Mouse (Mus musculus) urinary bladder, adult 2 months (tissue): ENCODE measurements around the gene Tango6. TPM values are rescaled to one million over a fixed set of nuclear protein-coding genes. Genes with fewer than 3 reads are reported as not detected.

Source experiments
- DNase-seq: peaks from one replicate; pipeline ENCODE4 v3.0.0; 2022; ENCODE audit warnings: low spot score
- polyA plus RNA-seq: library from polyadenylated mRNA; depleted of rRNA; stranded (reverse); fragments of >200 nt; gene quantifications from 2 replicates; pipeline ENCODE4 v1.2.3, GENCODE M21; 2012

Gene Tango6
- polyA plus RNA-seq, 1 experiment: 4.4 TPM

DNA sequence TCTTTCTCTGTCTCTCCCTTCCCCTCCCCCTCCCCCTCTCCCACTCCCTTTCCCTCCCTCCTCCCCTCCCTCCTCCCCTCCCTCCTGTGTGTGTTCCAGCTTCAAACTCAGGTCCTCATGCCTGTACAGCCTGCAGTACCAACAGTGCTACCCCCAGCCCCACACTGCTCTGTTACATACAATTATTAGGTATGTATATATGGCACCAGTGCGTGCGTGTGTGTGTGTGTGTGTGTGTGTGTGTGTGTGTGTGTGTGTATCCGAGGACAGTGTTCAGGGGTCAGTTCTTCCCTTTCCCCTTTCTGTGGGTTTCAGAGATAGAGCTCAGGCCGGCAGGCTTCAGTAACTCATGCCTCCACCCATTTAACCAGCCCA lies 134.3 kb downstream of the Tango6 start:
- no peak for DNase-seq

DNA sequence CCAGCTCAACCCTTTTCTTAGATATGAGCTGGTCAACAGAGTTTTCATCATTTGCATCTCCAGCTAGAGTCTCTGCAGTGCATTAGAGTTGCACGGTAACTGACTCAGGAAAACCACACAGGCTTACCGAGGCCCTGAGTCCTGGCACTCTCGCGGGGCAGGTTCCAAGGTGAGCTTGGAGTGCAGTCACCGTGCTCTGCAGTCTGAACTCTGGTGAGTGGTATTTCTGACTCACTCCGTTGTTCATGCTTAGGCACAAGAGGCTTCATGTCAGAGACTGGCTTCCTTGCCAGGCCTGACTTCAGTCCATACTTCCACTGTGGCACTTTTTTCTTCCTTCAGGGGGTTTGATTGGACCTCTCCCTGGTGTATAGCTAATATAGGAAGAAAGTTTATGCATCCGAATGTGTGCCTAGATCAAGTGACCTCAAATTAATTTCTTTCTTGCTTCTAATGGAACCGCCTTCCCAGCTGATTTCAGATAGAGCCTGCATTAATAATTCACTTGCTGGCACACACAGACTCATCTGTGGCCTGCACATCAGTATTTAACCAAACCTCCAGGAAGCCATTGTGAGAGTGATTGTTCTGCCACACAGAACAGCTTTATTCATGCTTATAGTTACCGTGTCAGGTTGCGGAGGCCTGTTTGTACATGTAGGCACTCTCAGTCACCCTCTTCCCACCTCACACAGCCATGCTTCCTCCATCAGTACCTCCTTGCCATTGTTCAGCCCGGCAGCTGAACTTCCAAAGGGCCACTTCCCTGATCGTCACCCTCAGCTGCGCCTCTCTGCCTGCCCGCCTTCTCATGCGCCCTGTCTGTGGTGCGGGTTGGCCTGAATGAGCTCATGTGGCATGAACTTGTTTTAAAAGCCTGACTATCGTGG lies 136.0 kb downstream of the Tango6 start:
- DNase-seq: no peak

DNA sequence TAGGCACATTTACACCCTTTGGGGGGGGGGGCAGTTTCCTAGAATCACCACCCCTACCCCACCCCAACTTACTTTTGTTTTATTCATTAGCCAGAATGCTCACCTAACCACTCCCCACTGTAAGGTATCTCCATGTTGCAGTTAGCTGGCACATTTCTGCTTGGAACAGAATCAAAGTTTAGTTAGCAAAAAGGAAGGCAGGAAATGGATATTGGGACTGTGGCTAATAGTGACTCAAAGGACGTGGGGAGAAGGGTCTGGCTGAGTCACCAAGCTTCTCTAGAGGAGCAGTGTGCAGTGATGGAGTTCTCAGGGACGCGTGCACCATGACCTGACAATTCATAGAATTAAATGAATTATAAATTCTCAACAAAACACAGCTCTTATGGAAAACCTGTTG lies 136.7 kb downstream of the Tango6 start:
- no peak for DNase-seq

DNA sequence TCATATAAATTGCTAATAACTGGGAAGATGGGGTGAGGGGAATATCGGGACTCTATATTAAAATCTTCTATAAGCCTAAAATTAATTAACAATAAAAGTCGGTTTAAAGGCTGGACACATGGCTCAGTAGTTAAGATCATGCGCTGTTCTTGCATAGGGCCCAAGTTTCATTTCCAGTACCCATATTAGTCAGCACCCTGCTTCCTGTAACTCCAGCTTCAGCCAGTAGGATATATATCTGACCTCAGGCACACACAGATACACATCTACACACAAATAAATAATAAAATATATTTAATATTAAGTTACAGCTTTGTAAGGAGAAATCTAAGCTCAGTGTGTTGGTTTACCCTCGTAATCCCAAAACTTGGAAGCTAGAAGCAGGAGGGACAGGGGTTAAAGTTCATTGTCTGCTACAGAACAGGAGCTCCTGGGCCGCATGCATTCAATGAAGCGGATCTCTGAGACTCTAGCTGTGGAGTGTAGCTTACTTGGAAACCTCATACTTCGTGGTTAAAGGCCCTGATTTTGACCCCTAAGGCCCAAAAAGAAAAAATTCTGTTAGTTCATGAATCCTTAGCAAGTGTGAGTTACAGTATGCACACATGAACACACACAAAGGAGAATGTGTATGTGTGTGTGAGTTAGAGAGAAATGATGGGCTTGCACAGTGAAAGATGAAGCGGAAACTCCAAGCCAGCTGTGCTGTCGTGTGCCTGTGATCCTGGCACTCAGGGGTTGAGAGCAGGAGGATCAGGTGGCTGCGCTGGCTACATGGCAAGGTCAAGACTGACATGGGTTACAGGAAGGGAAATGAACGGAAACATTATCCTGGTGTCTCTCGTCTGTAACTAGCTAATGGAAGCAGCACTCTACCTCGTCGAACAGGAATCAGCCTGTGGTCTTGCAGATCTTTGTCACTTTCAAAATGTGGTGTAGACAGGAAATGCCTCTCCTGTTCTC lies 138.0 kb downstream of the Tango6 start:
- no peak for DNase-seq

DNA sequence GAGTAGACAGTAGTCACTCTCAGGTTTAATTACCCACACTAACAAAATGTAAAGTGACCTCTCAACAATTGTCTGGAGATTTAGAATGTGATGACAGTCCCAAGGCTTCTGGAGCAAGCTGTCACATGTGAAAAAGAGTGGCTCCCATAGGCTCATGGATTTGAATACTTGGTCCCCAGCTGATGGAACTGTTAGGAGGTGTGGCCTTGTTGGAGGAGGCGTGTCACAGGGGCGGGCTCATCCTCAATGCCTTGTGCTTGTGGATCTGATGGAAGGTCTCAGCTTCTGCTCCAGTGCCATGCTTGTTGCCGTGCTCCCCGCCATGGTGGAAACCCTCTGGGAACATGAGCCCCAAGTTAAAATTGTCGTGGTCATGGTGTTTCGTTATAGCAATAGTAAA lies 146.1 kb downstream of the Tango6 start:
- DNase-seq: no peak

DNA sequence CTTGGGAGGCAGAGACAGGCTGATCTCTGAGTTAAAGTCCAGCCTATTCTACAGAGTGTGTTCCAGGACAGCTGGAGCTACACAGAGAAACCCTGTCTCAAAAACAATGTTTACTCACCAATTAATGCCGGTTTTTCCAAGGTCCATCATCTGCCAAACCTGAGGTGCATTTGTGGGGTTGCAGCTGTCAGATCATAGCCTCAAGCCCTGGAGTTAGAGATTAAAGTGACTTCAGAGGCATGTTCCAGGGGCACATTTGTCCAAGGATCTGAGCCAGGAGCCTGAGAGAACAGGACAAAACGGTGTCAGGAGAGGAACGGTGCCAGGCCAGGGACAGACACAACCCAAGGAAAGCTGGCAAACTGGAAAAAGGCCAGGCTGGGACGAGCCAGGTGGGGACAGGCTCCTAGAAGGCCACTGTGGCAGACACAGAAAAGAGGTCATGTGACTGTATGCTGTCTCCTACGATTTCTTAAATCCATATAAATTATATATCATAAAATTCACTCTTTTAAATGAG lies 146.7 kb downstream of the Tango6 start:
- DNase-seq: no peak

DNA sequence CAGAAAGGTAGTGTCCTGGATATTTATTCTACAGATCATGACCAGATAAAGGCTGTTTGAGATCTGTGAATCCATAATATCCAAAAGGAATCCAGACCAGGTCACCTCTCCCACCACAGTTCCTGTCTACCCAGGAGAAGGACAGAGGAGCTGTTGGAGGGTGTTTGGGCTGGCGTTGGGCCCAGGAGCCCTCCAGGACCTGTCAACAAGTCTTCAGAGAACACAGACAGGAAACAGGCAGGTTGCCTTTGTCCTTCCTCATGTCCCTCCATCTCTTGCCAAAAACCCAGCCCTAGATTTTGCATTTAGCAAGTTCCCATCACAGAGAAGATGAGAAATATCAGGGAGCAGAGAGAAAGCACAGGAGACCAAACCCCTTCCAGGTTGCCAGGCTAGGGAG lies 152.0 kb downstream of the Tango6 start:
- no peak for DNase-seq

DNA sequence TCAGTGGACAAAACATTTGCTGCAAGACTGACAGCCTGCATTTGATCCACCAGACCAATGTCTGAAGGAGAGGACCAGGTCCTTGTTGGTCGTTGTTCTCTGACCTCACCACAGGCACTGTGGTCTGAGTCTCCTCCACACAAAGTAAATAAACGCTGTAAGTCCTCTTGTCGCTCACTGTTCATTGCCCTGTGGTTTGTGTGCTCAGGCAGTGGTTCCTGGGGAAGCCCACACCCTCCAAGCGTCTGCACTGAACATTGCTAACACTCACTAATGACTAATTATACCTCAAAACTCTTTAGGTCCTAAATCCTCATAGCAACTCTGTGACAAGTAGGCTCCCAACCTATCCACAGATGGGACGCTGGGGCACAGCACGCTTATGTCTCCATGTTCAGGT lies 153.7 kb downstream of the Tango6 start:
- DNase-seq: no peak

DNA sequence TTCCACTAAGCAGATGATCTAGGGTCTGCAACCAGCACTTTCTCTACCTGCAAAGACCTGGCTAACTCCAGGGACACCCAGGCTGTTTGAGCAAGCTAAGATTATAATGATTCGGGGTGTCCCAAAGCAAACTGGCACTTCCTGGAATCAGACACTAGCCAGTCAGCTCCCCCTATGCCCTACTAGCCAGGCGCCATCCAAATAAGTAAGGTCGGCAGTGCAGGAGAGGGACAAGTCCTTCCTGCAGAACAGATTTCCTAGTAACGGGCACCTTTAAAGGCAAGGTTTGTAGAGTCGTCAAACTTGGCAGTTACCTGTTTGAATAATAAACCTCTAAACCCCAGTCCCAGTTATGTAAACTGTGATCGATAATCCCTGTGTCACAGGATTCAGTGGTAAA lies 155.9 kb downstream of the Tango6 start:
- DNase-seq: no peak

DNA sequence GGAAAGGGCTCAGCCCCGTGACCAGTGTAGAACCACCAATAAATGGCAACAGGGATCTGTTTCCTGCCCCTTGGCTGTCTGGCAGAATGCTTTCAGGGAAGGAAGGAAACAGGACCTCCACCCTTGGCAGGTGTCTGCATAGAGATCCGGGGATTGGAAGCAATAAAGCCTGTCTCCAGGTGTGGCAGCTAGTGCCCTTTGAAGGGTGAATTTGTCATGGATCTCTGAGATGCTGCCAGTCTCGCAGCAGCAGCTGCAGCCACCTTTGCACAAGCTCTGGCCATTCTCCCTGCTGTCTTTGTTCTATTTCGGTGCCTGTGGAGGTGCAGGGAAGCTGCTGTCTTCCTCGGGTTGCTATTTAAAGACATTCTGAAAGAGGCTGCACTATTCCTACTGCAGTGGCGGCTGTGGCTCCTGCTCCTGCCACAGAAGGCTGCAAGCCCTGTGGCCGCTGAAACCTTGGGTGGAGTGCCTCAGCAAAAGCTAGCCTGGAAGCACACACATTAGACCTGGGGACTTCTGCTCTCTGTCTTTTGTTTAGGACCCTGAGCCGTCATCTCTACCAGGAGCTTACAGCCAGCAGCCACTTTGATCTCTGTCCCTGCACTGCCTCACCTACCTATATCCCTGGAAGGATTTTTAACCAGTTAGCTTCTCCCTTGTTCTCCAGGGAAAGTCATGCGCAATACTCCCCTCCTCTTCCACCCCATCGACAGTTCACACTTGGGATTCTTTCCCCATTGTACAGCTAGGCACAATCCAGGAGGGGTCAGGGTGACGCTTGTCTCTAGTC lies 156.5 kb downstream of the Tango6 start:
- no peak for DNase-seq

DNA sequence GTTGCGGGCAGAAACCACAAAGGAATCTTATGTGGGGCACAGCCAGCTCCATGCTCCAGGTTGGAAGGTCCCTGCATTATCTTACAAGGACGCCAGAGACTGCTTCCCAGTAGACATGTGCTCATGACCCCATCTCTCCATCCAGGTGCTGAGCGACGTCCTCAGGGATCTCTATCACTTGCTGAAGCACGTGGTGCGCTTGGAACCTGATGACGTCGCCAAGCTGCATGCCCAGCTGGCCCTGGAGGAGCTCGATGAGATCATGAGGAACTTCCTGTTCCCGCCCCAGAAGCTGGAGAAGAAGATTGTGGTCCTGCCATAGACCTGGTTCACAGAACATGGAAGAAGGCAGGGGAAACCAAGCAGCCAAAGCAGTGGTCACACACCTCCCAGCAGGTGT lies 167.2 kb downstream of the Tango6 start:
- DNase-seq: no peak

DNA sequence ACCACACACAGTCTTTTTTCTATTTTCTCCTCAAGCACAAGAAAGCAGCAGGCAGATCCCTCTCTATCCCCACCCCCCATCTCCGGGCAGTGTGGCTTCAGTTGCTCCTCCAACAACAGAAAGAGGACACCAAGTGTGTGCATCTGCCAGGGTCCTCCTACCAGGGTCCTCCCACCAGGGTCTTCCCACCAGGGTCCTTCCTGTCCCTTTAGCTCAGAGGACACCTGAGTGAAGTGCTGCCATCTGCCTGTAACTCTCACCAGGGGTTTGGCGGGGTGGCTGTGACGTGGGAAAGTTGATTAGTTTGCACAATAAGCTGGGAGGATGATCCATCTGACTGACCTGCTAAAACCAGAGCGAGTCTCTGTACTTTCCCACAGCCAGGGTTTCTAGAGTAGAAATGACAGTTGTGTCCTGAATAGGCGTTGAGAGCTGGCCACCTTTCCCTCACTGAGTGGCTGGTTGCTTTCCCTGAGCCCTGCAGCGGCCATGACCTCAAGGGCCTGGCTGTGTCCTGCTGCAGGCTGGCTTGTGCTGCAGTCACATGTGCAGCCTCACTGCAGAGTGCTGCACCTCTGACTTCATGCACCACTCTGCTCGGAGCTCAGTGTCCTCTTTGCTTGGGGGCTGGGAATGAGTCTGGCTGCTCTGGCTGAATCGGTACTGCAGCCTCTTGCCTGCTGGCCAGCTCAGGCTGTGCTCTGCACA lies 171.8 kb downstream of the Tango6 start:
- no peak for DNase-seq

DNA sequence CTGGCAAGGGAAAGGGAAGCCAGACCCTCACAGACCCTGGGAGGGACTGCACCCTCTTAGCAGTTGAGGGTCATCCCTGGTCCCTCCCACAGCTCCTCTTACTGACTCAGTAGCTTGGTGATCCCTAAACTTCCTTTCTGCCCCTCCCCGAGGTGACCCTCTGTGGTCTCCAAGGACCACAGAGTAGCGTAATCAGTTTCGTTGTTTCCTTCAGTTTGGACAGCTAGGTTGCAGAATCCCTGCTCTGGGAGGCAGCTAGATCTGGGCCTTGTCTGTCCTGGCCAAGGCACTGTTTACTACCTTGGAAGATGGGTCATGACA lies 172.3 kb downstream of the Tango6 start:
- DNase-seq: no peak

DNA sequence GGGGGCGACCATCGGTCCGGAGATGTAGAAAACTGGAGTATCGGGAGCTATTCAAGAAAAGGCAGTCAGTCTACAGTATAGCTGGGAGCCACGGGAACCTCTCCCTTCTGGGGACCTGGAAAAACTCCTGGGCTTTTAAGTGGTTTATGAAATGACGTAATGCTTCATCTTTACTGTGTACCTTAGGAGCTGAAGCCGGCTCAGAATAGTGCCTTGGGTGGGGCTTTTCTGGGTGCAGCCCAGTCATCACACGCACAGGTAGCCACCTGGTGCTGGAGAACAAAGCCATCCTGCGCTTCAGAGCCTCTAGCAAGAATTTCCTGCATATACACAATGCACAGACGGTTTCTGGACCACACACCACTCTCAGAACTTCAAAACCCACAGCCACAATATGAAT lies 180.0 kb downstream of the Tango6 start:
- DNase-seq: no peak

DNA sequence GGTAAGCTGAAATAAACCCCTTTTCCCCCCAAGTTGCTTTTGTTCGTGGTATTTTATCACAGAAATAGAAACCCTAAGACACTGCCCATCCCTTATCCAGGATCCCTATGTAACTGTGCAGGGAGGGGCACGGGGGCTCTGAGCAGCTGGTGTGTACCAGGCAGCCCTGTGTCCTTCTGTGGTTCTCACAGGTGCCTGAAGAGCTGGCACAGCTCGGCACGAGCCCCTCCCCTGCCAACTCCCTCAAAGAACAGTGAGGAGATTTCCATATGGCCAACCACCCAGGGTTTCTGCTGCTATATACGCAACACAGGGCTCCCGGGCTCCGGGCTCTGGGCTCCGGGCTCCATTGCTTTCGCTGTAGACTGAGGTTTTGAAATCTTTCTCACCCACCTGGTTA lies 182.5 kb downstream of the Tango6 start:
- no peak for DNase-seq

DNA sequence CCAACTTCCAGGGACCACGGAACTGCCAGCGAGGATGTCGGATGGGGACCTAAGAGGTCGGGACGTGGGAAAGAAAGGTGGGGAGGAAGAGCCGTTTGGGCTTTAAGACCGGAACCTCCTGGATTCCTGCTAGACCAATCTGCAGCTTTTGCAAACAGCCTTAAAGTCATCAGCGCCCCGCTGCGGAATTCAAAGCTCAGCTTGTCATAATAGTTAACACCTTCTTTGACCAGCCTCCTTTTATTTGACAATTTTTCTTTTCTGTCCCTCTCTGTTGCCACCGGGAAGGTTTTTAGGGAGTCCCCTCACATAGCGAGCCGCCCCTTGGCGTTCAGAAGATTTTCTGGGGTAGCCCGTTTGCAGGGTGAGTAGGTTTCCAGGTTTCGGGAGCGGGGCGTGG lies 187.2 kb downstream of the Tango6 start, which contains the start of gene Has3:
Gene Has3 (plus strand): TSS at position 192 of the 400 bp plus-strand sequence.
- no peak for DNase-seq

DNA sequence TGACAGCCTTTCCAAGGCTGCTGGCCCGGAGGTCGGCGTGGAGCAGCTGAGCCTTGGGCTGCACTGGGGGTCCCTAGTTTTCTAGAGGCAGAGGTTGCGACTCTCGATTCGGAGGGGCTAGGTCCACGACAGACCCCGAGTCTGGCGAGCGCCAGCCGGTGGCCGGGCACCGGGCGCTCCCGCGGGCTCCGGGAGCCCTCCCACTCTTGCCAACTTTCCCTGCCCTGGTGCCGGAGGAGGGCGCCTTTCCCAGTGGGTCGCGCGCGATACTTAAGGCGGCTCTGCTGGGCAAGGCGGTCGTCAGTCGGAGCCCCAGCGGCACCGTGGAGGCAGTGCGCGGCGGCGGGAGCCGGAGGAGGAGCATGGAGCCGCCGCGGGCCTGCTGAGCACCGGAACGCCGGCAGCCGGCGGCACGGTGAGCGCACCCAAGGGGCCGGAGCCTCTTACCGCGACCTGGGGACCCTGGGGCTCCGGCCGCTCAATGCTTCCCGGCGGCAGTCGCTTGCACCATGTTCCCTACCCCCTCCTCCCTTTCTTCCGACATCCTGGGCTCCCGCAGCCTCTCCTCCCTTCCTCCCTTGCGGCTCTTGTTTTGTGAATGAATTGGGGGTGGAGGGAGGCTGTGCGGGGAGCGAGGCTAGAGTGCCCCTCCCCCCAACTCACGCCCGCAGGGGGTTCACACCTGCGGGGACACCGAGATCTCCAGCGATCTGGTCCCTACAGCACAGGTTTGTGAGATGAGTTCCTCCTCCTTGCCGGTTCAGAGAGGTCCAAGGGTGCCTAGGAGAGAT lies 187.9 kb downstream of the Tango6 start:
- DNase-seq: peak; percentile 67

DNA sequence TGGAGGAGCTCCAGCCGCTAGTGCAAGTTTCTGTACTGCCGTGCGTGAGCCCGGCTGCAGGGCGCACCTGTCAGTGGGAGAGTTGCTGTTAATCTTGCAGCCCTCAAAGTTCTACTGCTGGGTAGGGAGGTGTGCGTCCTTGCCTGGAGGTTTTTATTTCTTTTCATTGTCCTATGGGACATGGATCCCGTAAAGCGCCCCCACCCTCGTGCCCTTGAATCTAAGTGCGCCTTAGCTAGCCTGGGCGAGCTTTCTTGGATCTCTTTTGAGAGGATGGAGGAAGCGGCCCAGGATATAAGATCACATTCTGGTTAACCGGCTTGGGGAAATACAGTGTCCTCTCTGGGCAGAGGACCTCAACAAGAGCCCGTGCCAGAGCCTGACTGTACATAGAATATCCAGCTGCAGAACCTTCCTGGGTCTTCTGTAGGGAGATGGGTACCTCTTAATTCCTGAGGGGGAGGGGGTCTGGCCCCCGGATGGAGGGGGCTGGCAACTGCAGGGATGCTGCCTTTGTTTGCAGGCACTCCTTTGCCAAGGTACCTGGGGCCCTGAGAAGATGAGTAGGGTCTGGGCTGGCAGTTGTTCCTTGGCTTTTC lies 188.6 kb downstream of the Tango6 start:
- DNase-seq: no peak

DNA sequence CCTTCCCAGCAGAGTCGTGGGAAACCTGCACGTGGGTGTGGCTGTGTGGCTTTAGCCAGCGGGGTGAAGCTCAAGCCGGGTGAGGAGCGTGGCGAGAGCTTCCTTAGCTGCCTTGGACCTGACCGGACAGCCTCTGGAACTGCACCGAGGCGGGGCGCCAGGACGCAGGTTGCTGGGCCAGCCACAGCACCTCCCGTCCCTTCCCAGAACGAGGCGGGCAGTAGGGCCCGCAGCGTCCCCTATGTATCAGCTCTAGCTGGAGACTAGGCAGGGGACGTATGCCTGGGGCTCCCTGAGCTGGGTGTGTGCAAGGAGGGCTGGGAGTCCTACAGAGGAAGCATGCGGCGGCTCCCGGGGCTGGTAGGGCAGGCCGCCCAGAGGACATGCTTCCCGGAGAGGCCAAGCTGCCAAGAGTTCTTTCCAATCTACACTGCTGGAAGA lies 189.1 kb downstream of the Tango6 start:
- peak; percentile 59 for DNase-seq
